Mouse (Mus musculus) liver, embryonic 14.5 days (tissue): ENCODE measurements around the gene Ly6g. TPM values are rescaled to one million over a fixed set of nuclear protein-coding genes. Genes with fewer than 3 reads are reported as not detected.
"Not testable (repeated sequence)": the region's sequence is repeated elsewhere in the genome, so short reads cannot be mapped to it uniquely, and the experiment has no call there.

Experiments used
- ATAC-seq: fragments of 200-750 bp; cut with Nextera tagmentation; 2 replicates; pipeline ENCODE4 v1.8.0; 2017; ENCODE audit warnings: moderate number of reproducible peaks, mild to moderate bottlenecking, moderate library complexity; ENCODE audit not compliant: insufficient read depth
- DNase-seq, 3 experiments: peaks; one replicate each; pipeline ENCODE4 v3.0.0-alpha.2; 2012 to 2013; ENCODE audit warnings: low read depth in 3 of 3, low spot score in 3 of 3
- H3K27ac ChIP-seq: fragments of 300-500 bp; sonication (generic); 2 replicates; pipeline ENCODE4 v1.5.1; 2014; ENCODE audit warnings: moderate library complexity, mild to moderate bottlenecking, control low read depth, inconsistent platforms
- H3K27me3 ChIP-seq: fragments of 300-500 bp; sonication (generic); 2 replicates; pipeline ENCODE4 v1.6.1; 2014; ENCODE audit warnings: mild to moderate bottlenecking, low read length, moderate library complexity; ENCODE audit not compliant: control insufficient read depth, insufficient read depth
- H3K36me3 ChIP-seq: fragments of 300-500 bp; sonication (generic); replicated peaks from 2 replicates; pipeline ENCODE4 v1.6.1; 2014; ENCODE audit warnings: low read depth; ENCODE audit not compliant: control insufficient read depth, insufficient read depth
- H3K4me1 ChIP-seq, 2 experiments: fragments of 200-500 bp in 1 of 2; fragments of 300-500 bp in 1 of 2; sonication (generic) in 1 of 2; replicated peaks; 2 replicates each; pipeline ENCODE4 v1.6.1; 2012 to 2014; ENCODE audit warnings: antibody characterized with exemption in 1 of 2, inconsistent platforms in 1 of 2, low read length in 1 of 2; ENCODE audit not compliant: control insufficient read depth in 2 of 2, insufficient read depth in 2 of 2
- H3K4me2 ChIP-seq: fragments of 300-500 bp; sonication (generic); 2 replicates; pipeline ENCODE4 v1.6.1; 2014; ENCODE audit warnings: low read depth, mild to moderate bottlenecking, control low read depth, moderate library complexity
- H3K4me3 ChIP-seq, 2 experiments: fragments of 200-500 bp in 1 of 2; fragments of 300-500 bp in 1 of 2; sonication (generic) in 1 of 2; 2 replicates each; pipeline ENCODE4 v1.5.1; 2012 to 2014; ENCODE audit warnings: low read depth in 2 of 2, low read length in 2 of 2, mild to moderate bottlenecking in 2 of 2, control low read depth in 1 of 2, inconsistent platforms in 1 of 2, moderate library complexity in 1 of 2; ENCODE audit not compliant: insufficient read depth in 1 of 2
- H3K9ac ChIP-seq: fragments of 300-500 bp; sonication (generic); replicated peaks from 2 replicates; pipeline ENCODE4 v1.6.1; 2014; ENCODE audit warnings: mild to moderate bottlenecking, control low read depth, moderate library complexity
- H3K9me3 ChIP-seq: fragments of 300-500 bp; sonication (generic); 2 replicates; pipeline ENCODE4 v1.6.1; 2016; ENCODE audit warnings: low read length, mixed read lengths; ENCODE audit not compliant: control insufficient read depth
- CTCF ChIP-seq: IDR thresholded peaks from 2 replicates; pipeline ENCODE4 v1.5.1; 2016; ENCODE audit warnings: antibody characterized with exemption, low read depth, control low read depth
- EP300 ChIP-seq: IDR thresholded peaks from 2 replicates; pipeline ENCODE4 v1.6.1; 2016; ENCODE audit warnings: antibody characterized with exemption, low read depth
- WGBS: fragments of 180-500 bp; shearing (Covaris S2); extraction: QIAGEN DNeasy Blood & Tissue Kit; methylation state at CpG from one replicate; pipeline ENCODE4 v1.1.7; 2014; ENCODE audit not compliant: insufficient replicate concordance; 5-methylcytosine and 5-hydroxymethylcytosine counted together
- polyA plus RNA-seq, 2 experiments: library from polyadenylated mRNA; depleted of rRNA in 1 of 2; stranded (reverse) in 1 of 2; unstranded in 1 of 2; fragments of >200 nt; fragmentation: Nextera tagmentation in 1 of 2; extraction: Ambion mirVana in 1 of 2; gene quantifications; 2 replicates each; pipeline versions ENCODE4 v1.2.1 to v1.2.3; 2012 to 2014

The Ly6g gene
- polyA plus RNA-seq, 2 experiments = 0.30 to 0.74 TPM

DNA sequence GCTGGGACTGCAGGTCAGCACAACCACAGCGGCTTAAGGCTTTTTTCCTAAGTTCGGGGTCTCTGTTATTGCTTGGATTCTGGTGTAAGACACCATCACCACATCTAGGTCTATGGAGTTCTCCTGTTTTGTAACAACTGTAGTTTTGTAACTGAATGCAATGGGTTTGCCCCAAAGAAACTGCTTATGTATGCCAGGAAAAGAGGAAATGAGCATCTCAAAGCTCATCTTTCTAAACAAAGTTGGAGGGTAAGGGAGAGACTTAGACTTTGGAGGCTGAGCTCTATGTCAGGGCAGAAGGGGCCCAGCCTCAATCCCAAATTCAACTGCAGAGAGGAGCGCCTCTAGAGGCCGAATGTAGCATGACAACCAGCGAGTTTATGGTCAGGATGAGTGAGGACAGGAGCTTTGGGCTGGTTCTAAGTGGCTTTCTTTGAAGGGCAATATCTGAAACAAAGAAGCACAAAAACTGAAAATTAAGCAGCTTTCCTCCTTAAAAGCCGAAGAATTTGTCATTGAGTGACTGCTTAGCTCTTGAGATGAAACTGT lies 13.2 kb upstream of the Ly6g start:
- not testable (repeated sequence) for DNase-seq, H3K27me3 ChIP-seq, H3K9me3 ChIP-seq, H3K4me1 ChIP-seq, H3K4me2 ChIP-seq, H3K4me3 ChIP-seq, H3K27ac ChIP-seq, ATAC-seq, H3K9ac ChIP-seq, H3K36me3 ChIP-seq
- WGBS = 33% methylated on average over 6 of the region's 6 CpGs
- TF ChIP-seq CTCF = peak; percentile 69

- WGBS = 56% methylated on average over 3 of the region's 3 CpGs
- Histone ChIP-seq H3K9ac (no peak overlapping the region), H3K36me3 (no peaks in the 10 kb centered on the region), H3K4me2 (no peak overlapping the region), H3K4me1 (no peaks in the 10 kb centered on the region), H3K9me3 (no peaks in the 10 kb centered on the region), H3K27me3 (no peaks in the 10 kb centered on the region), H3K4me3 (no peak overlapping the region), H3K27ac (no peak overlapping the region)
- no peak for TF ChIP-seq EP300
- TF ChIP-seq CTCF = peak; percentile 65
- ATAC-seq (no peak), DNase-seq (no peak)
Observed at GRCm38 (mm10) chr15:75143735-75144134, 11.3 kb upstream of the Ly6g start.

GRCm38 (mm10) chr15:75153087-75153486 lies 2.0 kb upstream of the Ly6g start:
- TF ChIP-seq CTCF (no peak), EP300 (no peak)
- H3K36me3 ChIP-seq = no peaks in the 10 kb centered on the region
- H3K9me3 ChIP-seq = no peaks in the 10 kb centered on the region
- H3K27ac ChIP-seq = no peak overlapping the region
- no peaks in the 10 kb centered on the region for H3K27me3 ChIP-seq
- H3K4me1 ChIP-seq = no peaks in the 10 kb centered on the region
- H3K4me3 ChIP-seq = no peak overlapping the region
- ATAC-seq = no peak
- no peak overlapping the region for H3K4me2 ChIP-seq
- no peak for DNase-seq
- H3K9ac ChIP-seq = no peak overlapping the region

DNA sequence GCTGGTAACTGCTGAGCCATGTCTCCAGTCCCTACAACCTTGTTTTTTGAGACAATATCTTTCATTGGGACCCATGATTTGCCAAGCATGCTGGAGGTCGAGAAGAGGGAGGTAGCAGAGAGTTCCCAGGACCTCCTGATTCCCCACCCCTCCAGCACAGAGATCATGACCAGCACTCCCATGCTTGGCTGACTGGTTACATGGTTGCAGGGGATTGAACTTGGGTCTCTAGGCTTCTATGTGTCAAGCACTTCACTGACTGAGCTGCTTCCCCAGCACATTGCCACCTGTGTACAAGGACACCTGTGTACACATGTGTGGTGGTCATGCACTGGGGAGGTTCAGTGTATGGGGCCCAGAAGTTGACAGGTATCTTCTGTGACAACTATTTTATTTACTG lies 2.6 kb downstream of the Ly6g start:
- Histone ChIP-seq H3K9me3 (no peaks in the 10 kb centered on the region), H3K4me1 (no peaks in the 10 kb centered on the region), H3K9ac (no peak overlapping the region), H3K4me2 (no peak overlapping the region), H3K4me3 (no peak overlapping the region), H3K27me3 (no peaks in the 10 kb centered on the region), H3K36me3 (no peaks in the 10 kb centered on the region), H3K27ac (no peak overlapping the region)
- WGBS = 13% methylated on average over 1 of the region's 1 CpGs
- TF ChIP-seq CTCF (no peak), EP300 (no peak)
- ATAC-seq = no peak
- DNase-seq = no peak

- no peak overlapping the region for H3K27ac ChIP-seq
- H3K4me2 ChIP-seq = no peak overlapping the region
- WGBS = 32% methylated on average over 1 of the region's 1 CpGs
- no peaks in the 10 kb centered on the region for H3K9me3 ChIP-seq
- TF ChIP-seq CTCF (peak; percentile 69), EP300 (no peak)
- H3K4me3 ChIP-seq = no peak overlapping the region
- H3K27me3 ChIP-seq = no peaks in the 10 kb centered on the region
- H3K4me1 ChIP-seq = no peaks in the 10 kb centered on the region
- no peak for ATAC-seq
- no peak overlapping the region for H3K9ac ChIP-seq
- no peaks in the 10 kb centered on the region for H3K36me3 ChIP-seq
- DNase-seq = no peak
Observed at GRCm38 (mm10) chr15:75175506-75175905, 20.5 kb downstream of the Ly6g start.

DNA sequence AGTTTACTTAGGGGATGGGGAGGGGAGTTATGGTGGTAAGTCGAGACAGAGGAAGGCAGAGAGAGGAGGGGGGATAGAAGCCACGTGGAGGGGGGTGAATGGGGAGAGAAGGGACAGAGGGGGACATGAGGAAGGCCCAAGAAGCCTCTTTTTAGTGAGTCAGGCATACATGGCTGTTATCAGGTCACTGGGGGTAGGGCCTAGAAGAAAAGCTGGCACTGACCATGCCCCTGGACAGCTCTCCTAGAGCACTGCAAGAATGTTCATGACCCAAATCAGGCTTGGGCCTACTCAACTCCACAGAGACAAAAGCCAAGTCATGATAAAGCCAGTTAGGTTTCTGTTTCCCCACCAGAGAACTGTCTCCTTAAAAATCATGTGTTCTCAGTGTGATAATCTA lies 31.3 kb downstream of the Ly6g start:
- no peak overlapping the region for H3K4me3 ChIP-seq
- ATAC-seq = no peak
- DNase-seq = no peak

More for the DNA sequence above, 31.3 kb downstream of the Ly6g start:
- 3% methylated on average over 2 of the region's 2 CpGs for WGBS
- TF ChIP-seq EP300 (no peak), CTCF (no peak)
- no peak overlapping the region for H3K9ac ChIP-seq
- no peak overlapping the region for H3K4me2 ChIP-seq
- H3K27ac ChIP-seq = no peak overlapping the region
- no peaks in the 10 kb centered on the region for H3K9me3 ChIP-seq
- no peaks in the 10 kb centered on the region for H3K36me3 ChIP-seq
- H3K4me1 ChIP-seq = no peaks in the 10 kb centered on the region
- H3K27me3 ChIP-seq = no peaks in the 10 kb centered on the region
